Mouse (Mus musculus) embryonic facial prominence, embryonic 12.5 days (tissue): ENCODE measurements around the gene Mdga1. TPM values are rescaled to one million over a fixed set of nuclear protein-coding genes. Genes with fewer than 3 reads are reported as not detected.

Experiments
- ATAC-seq: fragments of 200-750 bp; cut with Nextera tagmentation; 2 replicates; pipeline ENCODE4 v1.8.0; 2017; ENCODE audit not compliant: insufficient number of reproducible peaks, insufficient read depth, low FRiP score, low TSS enrichment
- H3K27ac ChIP-seq: fragments of 300-500 bp; sonication (generic); 2 replicates; pipeline ENCODE4 v1.5.1; 2016; ENCODE audit warnings: mild to moderate bottlenecking
- H3K27me3 ChIP-seq: fragments of 300-500 bp; sonication (generic); 2 replicates; pipeline ENCODE4 v1.6.1; 2016; ENCODE audit warnings: mild to moderate bottlenecking, moderate library complexity
- H3K36me3 ChIP-seq: fragments of 300-500 bp; sonication (generic); 2 replicates; pipeline ENCODE4 v1.6.1; 2016; ENCODE audit warnings: mild to moderate bottlenecking
- H3K4me1 ChIP-seq: fragments of 300-500 bp; sonication (generic); 2 replicates; pipeline ENCODE4 v1.6.1; 2016
- H3K4me2 ChIP-seq: fragments of 300-500 bp; sonication (generic); replicated peaks from 2 replicates; pipeline ENCODE4 v1.6.1; 2016; ENCODE audit warnings: mild to moderate bottlenecking, moderate library complexity
- H3K4me3 ChIP-seq: fragments of 300-500 bp; sonication (generic); 2 replicates; pipeline ENCODE4 v1.5.1; 2016; ENCODE audit warnings: mild to moderate bottlenecking
- H3K9ac ChIP-seq: fragments of 300-500 bp; sonication (generic); 2 replicates; pipeline ENCODE4 v1.6.1; 2016; ENCODE audit warnings: mild to moderate bottlenecking, moderate library complexity
- H3K9me3 ChIP-seq: fragments of 300-500 bp; sonication (generic); 2 replicates; pipeline ENCODE4 v1.6.1; 2016; ENCODE audit warnings: mild to moderate bottlenecking, moderate library complexity
- WGBS: fragments of 180-500 bp; shearing (Covaris S2); methylation state at CpG from one replicate; pipeline ENCODE4 v1.1.7; 2016; 5-methylcytosine and 5-hydroxymethylcytosine counted together
- polyA plus RNA-seq: library from polyadenylated mRNA; unstranded; fragments of >200 nt; fragmentation: Nextera tagmentation; extraction: Ambion mirVana; gene quantifications from 2 replicates; pipeline ENCODE4 v1.2.1, GENCODE M21; 2016

The Mdga1 gene
- polyA plus RNA-seq, 1 experiment from 2014 or later = 4.0 TPM

GRCm38 (mm10) chr17:29852846-29853486 lies 116.9 kb downstream of the Mdga1 start:
- Histone ChIP-seq H3K9ac (no peak overlapping the region), H3K27ac (no peak overlapping the region), H3K36me3 (no peaks in the 10 kb centered on the region), H3K9me3 (no peaks in the 10 kb centered on the region), H3K4me2 (no peak overlapping the region), H3K4me3 (no peak overlapping the region), H3K27me3 (peaks cover 8% of the 10 kb centered on the region), H3K4me1 (peaks cover 3% of the 10 kb centered on the region; the same call in 1 of the 2 replicates)
- no peak for ATAC-seq
- WGBS = 56% methylated on average over 8 of the region's 8 CpGs

GRCm38 (mm10) chr17:29849436-29849797 lies 120.5 kb downstream of the Mdga1 start:
- H3K4me2 ChIP-seq = no peak overlapping the region
- no peak overlapping the region for H3K4me3 ChIP-seq
- no peak overlapping the region for H3K27ac ChIP-seq
- WGBS = 86% methylated on average over 13 of the region's 13 CpGs
- ATAC-seq = no peak
- no peak overlapping the region for H3K9ac ChIP-seq
- no peaks in the 10 kb centered on the region for H3K9me3 ChIP-seq
- H3K36me3 ChIP-seq = no peaks in the 10 kb centered on the region
- H3K27me3 ChIP-seq = peaks cover 8% of the 10 kb centered on the region
- H3K4me1 ChIP-seq = peaks cover 3% of the 10 kb centered on the region; the same call in 1 of the 2 replicates

GRCm38 (mm10) chr17:29848793-29849435 lies 121.0 kb downstream of the Mdga1 start:
- WGBS = 25% methylated on average over 17 of the region's 17 CpGs
- Histone ChIP-seq H3K36me3 (no peaks in the 10 kb centered on the region), H3K4me3 (no peak overlapping the region), H3K27me3 (peaks cover 8% of the 10 kb centered on the region), H3K27ac (no peak overlapping the region), H3K4me1 (peaks cover 3% of the 10 kb centered on the region; the same call in 1 of the 2 replicates), H3K9me3 (no peaks in the 10 kb centered on the region), H3K9ac (no peak overlapping the region), H3K4me2 (no peak overlapping the region)
- ATAC-seq = no peak

- Histone ChIP-seq H3K9me3 (no peaks in the 10 kb centered on the region), H3K27ac (no peak overlapping the region), H3K36me3 (no peaks in the 10 kb centered on the region), H3K9ac (no peak overlapping the region), H3K4me2 (no peak overlapping the region), H3K27me3 (peaks cover 12% of the 10 kb centered on the region), H3K4me3 (no peak overlapping the region), H3K4me1 (peaks cover 3% of the 10 kb centered on the region; the same call in 1 of the 2 replicates)
- WGBS = 33% methylated on average over 8 of the region's 8 CpGs
- ATAC-seq = no peak
These were observed 122.6 kb downstream of the Mdga1 start for GRCm38 (mm10) chr17:29847291-29847690.

GRCm38 (mm10) chr17:29846284-29846683 lies 123.6 kb downstream of the Mdga1 start:
- H3K4me3 ChIP-seq = no peak overlapping the region
- no peaks in the 10 kb centered on the region for H3K36me3 ChIP-seq
- 0 out of 2 replicates have a peak, but pooled peaks cover 8% of the 10 kb centered on the region for H3K27me3 ChIP-seq
- WGBS = 47% methylated on average over 15 of the region's 15 CpGs
- H3K9ac ChIP-seq = no peak overlapping the region
- H3K27ac ChIP-seq = no peak overlapping the region
- H3K4me2 ChIP-seq = no peak overlapping the region
- H3K4me1 ChIP-seq = peaks cover 3% of the 10 kb centered on the region; the same call in 1 of the 2 replicates
- H3K9me3 ChIP-seq = no peaks in the 10 kb centered on the region
- ATAC-seq = no peak

- 88% methylated on average over 6 of the region's 6 CpGs for WGBS
- no peak for ATAC-seq
These were observed 124.9 kb downstream of the Mdga1 start for GRCm38 (mm10) chr17:29844949-29845348.

GRCm38 (mm10) chr17:29843419-29844162 lies 126.3 kb downstream of the Mdga1 start:
- WGBS = 89% methylated on average over 7 of the region's 7 CpGs
- Histone ChIP-seq H3K4me3 (no peak overlapping the region), H3K9me3 (no peaks in the 10 kb centered on the region), H3K4me1 (no peaks in the 10 kb centered on the region), H3K36me3 (no peaks in the 10 kb centered on the region), H3K9ac (no peak overlapping the region), H3K27ac (no peak overlapping the region), H3K4me2 (no peak overlapping the region), H3K27me3 (0 out of 2 replicates have a peak, but pooled peaks cover 8% of the 10 kb centered on the region)
- no peak for ATAC-seq

More at GRCm38 (mm10) chr17:29844949-29845348, 124.9 kb downstream of the Mdga1 start:
- Histone ChIP-seq H3K4me3 (no peak overlapping the region), H3K4me2 (no peak overlapping the region), H3K9ac (no peak overlapping the region), H3K4me1 (peaks cover 3% of the 10 kb centered on the region; the same call in 1 of the 2 replicates), H3K27ac (no peak overlapping the region), H3K9me3 (no peaks in the 10 kb centered on the region), H3K36me3 (no peaks in the 10 kb centered on the region), H3K27me3 (0 out of 2 replicates have a peak, but pooled peaks cover 8% of the 10 kb centered on the region)

GRCm38 (mm10) chr17:29841781-29842690 lies 127.9 kb downstream of the Mdga1 start:
- Histone ChIP-seq H3K4me2 (peak overlapping the region; percentile 81), H3K36me3 (no peaks in the 10 kb centered on the region), H3K4me3 (peak overlapping the region; percentile 40), H3K4me1 (peaks cover 14% of the 10 kb centered on the region), H3K9ac (0 out of 2 replicates have a peak overlapping the region, but pooled peaks have one; percentile 34), H3K27ac (no peak overlapping the region), H3K27me3 (0 out of 2 replicates have a peak, but pooled peaks cover 8% of the 10 kb centered on the region), H3K9me3 (no peaks in the 10 kb centered on the region)
- 5% methylated on average over 46 of the region's 46 CpGs for WGBS
- ATAC-seq = 0 out of 2 replicates have a peak, but pooled peaks have one; percentile 5

- Histone ChIP-seq H3K4me1 (peaks cover 14% of the 10 kb centered on the region), H3K4me3 (no peak overlapping the region), H3K36me3 (no peaks in the 10 kb centered on the region), H3K9ac (no peak overlapping the region), H3K4me2 (no peak overlapping the region), H3K27ac (0 out of 2 replicates have a peak overlapping the region, but pooled peaks have one; percentile 30), H3K9me3 (no peaks in the 10 kb centered on the region), H3K27me3 (0 out of 2 replicates have a peak, but pooled peaks cover 8% of the 10 kb centered on the region)
- 22% methylated on average over 3 of the region's 3 CpGs for WGBS
- peak; percentile 77 for ATAC-seq
These were observed 131.9 kb downstream of the Mdga1 start for GRCm38 (mm10) chr17:29838029-29838428.

- 0 out of 2 replicates have a peak, but pooled peaks cover 3% of the 10 kb centered on the region for H3K27me3 ChIP-seq
- no peak overlapping the region for H3K4me3 ChIP-seq
- WGBS = 61% methylated on average over 8 of the region's 8 CpGs
- H3K27ac ChIP-seq = no peak overlapping the region
- no peak overlapping the region for H3K9ac ChIP-seq
- no peaks in the 10 kb centered on the region for H3K36me3 ChIP-seq
- H3K9me3 ChIP-seq = no peaks in the 10 kb centered on the region
- ATAC-seq = no peak
- no peak overlapping the region for H3K4me2 ChIP-seq
- peaks cover 14% of the 10 kb centered on the region for H3K4me1 ChIP-seq
These were observed 132.4 kb downstream of the Mdga1 start for GRCm38 (mm10) chr17:29837441-29837840.

GRCm38 (mm10) chr17:29834768-29835167 lies 135.1 kb downstream of the Mdga1 start:
- no peak for ATAC-seq
- no peak overlapping the region for H3K4me3 ChIP-seq
- peaks cover 14% of the 10 kb centered on the region for H3K4me1 ChIP-seq
- no peaks in the 10 kb centered on the region for H3K27me3 ChIP-seq
- no peaks in the 10 kb centered on the region for H3K36me3 ChIP-seq
- H3K9ac ChIP-seq = no peak overlapping the region
- no peak overlapping the region for H3K4me2 ChIP-seq
- H3K27ac ChIP-seq = no peak overlapping the region
- no peaks in the 10 kb centered on the region for H3K9me3 ChIP-seq
- 80% methylated on average over 7 of the region's 7 CpGs for WGBS
